Mouse (Mus musculus): ENCODE results near the gene Clip3.

Gene Clip3

DNA sequence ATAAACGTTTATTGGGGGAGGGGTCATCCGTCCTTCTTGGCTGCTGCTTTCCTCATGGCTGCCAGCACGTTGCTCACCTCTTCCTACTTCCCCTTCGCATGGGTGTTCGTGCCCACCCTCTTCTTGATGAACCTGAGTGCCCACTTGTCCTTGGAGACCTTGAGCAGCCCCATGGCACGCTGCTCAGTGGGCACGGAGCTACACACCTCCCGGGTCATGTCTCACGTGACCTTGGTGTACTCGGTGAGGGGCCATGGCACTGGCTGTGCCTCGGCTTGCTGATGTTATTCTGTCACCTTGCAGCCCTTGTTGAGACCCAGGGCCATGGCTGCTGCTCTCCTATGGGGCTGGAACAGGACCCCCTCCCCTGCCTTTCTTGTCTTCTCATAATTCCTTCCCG, 18.6 kb downstream of the Clip3 start:
- Histone ChIP-seq H3K27me3 (ENCODE audit: control insufficient read depth, insufficient read depth, low read length, poor library complexity, severe bottlenecking) (no peaks in the 10 kb centered on the region), H3K36me3 (ENCODE audit: control insufficient read depth, insufficient read depth, low read length, poor library complexity, severe bottlenecking) (no peaks in the 10 kb centered on the region)
- no peak for DNase-seq (ENCODE audit: low read depth, low spot score)

DNA sequence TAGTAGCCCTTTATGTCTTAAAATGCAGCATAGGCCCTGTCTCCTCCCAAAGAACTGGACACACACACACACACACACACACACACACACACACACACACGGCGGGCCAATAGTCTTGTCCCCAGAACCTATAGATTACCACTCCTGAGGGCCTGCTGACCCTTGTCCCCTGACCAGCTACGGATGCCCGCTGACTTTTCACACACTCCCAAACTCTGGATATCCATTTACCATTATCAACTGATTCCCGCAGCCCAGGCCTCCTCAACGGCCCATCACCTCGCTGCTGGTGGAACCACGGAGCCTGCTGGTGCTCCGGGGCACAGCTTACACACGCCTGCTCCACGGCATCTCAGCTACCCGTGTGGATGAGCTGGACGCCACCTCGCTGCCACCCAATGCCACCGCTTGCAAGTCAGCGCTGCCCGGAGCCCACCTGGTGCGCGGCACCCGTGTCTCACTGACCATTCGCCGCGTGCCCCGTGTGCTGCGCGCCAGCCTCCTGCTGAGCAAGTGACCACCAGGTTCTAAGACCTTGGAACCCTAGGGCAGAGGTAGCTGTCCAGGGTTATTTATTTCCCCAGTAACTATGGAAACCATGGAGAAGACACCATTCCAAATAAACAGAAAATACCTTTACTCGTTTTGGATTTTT, 22.3 kb downstream of the Clip3 start:
- H3K36me3 ChIP-seq (ENCODE audit: control insufficient read depth, insufficient read depth, low read length, poor library complexity, severe bottlenecking), result no peaks in the 10 kb centered on the region
- DNase-seq (ENCODE audit: low read depth, low spot score), result no peak
- H3K27me3 ChIP-seq (ENCODE audit: control insufficient read depth, insufficient read depth, low read length, poor library complexity, severe bottlenecking), result no peaks in the 10 kb centered on the region

DNA sequence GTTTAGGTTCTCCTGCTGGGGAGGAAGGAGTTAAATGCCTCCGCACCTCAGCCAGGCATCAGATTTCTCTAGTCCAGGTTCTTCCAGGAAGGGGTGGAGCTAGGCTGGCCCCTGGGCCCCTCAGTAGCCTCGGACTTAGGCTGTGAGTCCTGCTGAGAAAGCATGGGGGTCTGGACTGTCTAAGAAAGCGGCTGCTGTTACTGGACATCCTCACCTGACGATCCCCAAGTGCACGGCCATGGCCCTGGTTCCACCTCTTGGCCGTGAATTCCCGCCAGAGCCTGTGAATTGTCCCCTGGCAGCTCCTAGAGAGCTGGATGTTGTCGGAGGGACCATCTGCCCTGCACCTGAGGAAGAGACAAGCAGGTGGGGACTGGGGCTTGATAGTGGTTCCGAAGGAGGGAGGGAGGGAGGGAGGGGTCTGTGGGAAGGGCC, 23.2 kb downstream of the Clip3 start, which contains the start of gene Syne4:
Gene Syne4 (plus strand): TSS at position 87 of the 435 bp plus-strand sequence.
- no peaks in the 10 kb centered on the region for H3K27me3 ChIP-seq (ENCODE audit: control insufficient read depth, insufficient read depth, low read length, poor library complexity, severe bottlenecking)
- no peaks in the 10 kb centered on the region for H3K36me3 ChIP-seq (ENCODE audit: control insufficient read depth, insufficient read depth, low read length, poor library complexity, severe bottlenecking)
- DNase-seq (ENCODE audit: low read depth, low spot score), result no peak

DNA sequence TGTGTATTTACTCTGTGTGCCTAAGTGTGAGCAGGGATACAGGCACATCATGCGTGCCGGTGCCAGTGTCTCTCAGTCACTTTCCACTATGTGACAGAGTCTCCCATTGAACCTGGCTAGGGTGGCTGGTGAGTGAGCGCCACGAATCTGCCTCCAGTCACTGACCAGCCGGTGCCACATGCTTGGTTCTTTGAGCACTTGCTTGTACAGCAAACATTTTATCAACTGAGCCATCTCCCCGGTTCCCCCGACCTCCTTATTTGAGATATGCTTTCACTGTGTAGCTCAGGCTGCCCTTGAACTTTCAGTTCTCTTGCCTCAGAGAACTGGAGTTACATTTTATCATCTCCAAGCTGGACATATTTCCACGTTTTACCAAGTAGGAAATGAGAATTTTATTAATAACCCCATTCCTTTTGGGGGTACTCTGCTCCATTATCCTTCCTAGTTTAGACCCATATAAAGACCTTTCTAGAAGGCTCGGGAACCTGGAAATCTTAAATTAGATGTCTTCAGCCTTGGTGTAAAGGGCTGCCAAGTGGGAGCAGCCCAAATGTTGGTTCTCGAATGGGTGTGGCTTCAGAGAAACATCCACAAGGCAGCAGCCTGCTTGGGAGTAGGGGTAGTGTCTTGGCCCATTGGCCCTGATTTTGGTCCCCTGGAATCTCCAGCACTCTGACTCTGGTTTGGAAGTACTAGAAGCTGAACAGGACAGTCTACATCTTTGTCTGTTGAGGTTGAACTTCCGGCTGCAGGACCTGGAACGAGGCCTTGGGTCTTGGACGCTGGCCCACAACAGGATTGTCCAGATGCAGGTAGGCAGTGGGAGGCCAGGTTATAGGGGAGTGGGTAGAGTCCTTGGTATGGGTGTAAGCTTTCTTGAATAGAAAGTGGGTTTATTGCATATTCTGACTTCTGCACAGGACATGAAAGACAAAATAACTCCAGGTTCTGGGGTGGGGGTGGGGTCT, 24.3 kb downstream of the Clip3 start:
- no peak for DNase-seq (ENCODE audit: low read depth, low spot score)
- Histone ChIP-seq H3K36me3 (ENCODE audit: control insufficient read depth, insufficient read depth, low read length, poor library complexity, severe bottlenecking) (no peaks in the 10 kb centered on the region), H3K27me3 (ENCODE audit: control insufficient read depth, insufficient read depth, low read length, poor library complexity, severe bottlenecking) (no peaks in the 10 kb centered on the region)

DNA sequence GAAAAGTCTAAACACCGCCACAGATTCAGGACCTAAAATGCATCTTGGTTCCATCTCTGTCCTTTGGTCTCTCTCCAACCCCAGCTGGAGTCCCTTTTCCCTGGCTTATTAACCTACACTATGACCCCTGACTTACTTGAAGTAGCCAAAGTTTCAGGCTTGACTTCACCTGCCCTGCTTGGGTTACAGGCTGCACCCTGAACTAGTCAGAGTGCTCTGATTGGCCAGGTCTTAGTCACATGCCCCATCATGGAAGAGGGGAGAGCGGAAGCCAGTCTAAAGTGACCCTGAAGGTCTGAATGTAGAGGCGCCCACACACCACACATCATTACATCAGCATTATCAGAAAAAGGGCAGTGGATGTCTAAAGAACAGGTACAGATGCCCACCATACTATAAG, 26.6 kb downstream of the Clip3 start:
- DNase-seq (ENCODE audit: low read depth, low spot score), result no peak
- Histone ChIP-seq H3K36me3 (ENCODE audit: control insufficient read depth, insufficient read depth, low read length, poor library complexity, severe bottlenecking) (no peaks in the 10 kb centered on the region), H3K27me3 (ENCODE audit: control insufficient read depth, insufficient read depth, low read length, poor library complexity, severe bottlenecking) (no peaks in the 10 kb centered on the region)

DNA sequence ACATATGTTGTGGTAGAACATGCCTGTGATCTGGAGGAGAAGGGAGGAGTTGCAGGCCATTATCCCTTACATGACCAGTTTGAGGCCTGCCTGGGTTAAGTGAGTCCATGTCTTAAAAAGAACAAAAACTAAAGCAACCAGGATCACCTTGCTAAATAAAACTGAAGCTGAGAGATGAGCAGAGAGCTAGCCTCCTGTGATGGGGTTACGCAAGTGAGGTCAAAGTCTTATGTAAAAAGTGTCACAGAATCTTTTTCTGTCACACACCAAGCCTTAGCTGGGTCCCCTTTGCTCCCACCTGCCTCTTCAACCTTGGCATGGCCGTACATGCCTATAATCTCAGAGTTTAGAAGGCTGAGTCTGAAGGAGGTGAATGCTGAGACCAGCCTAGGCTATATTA, 29.4 kb downstream of the Clip3 start:
- no peak for DNase-seq (ENCODE audit: low read depth, low spot score)
- Histone ChIP-seq H3K27me3 (ENCODE audit: control insufficient read depth, insufficient read depth, low read length, poor library complexity, severe bottlenecking) (no peaks in the 10 kb centered on the region), H3K36me3 (ENCODE audit: control insufficient read depth, insufficient read depth, low read length, poor library complexity, severe bottlenecking) (no peaks in the 10 kb centered on the region)

DNA sequence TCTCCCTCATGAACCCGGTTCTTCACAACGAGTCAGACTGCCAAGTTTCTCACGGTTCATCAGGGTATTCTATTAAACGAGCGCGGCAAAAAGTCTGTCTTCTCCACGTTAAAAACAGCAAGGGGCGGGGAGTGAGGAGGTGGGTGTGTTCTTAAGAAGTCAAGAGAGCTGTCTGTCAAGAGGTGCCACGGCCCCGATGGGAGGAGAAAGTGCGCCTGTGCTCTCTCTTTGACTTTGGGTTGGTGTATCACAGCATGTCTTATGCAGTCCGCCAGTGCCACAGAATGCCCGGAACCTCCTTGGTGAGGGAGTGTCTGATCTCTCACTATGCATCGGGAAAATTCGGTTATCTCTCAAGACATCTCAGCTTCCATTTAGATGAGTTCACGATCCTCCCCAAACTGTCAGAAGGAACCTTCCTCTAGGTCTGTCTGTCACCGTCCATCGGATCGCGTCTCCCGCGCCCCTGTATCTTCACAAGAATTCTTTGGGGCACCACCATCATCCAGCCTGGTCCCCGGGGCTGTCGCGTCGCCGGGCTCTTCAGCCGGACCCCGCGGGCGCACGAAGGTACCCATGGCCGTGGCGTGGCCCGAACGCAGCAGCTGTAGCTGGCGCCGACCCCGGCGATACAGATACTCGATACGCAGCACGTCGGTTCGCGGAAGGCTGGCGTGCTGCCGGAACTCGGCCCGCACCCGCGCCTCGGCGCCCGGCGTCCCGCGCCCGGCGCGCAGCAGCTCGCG, 30.2 kb downstream of the Clip3 start, which contains the start of gene E130208F15Rik:
Gene E130208F15Rik (plus strand): TSS at position 202 of the 746 bp plus-strand sequence.
- H3K27me3 ChIP-seq (ENCODE audit: control insufficient read depth, insufficient read depth, low read length, poor library complexity, severe bottlenecking), result no peaks in the 10 kb centered on the region
- no peaks in the 10 kb centered on the region for H3K36me3 ChIP-seq (ENCODE audit: control insufficient read depth, insufficient read depth, low read length, poor library complexity, severe bottlenecking)
- DNase-seq (ENCODE audit: low read depth, low spot score), result peak; percentile 81

DNA sequence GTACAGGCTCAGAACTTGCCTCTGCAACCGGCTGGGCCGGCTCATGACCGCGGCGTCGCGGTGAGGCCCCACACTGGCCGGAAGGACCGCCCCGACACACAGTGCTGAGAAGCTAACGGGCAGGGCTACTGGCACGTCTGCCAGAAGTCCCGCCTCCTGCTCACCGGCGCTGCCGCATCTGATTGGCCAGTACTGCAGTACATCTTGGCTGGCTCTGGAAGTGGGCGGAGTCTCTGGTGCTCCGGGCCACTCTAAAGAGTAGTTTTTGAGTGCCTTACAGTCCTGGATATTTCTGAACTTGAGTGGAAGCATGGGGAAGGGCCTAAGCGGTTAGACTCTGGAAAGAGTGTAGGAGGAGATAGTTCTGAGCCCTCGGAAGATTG, 30.7 kb downstream of the Clip3 start:
- peak; percentile 98 for DNase-seq (ENCODE audit: low read depth, low spot score)
- H3K27me3 ChIP-seq (ENCODE audit: control insufficient read depth, insufficient read depth, low read length, poor library complexity, severe bottlenecking), result no peaks in the 10 kb centered on the region
- H3K36me3 ChIP-seq (ENCODE audit: control insufficient read depth, insufficient read depth, low read length, poor library complexity, severe bottlenecking), result no peaks in the 10 kb centered on the region

DNA sequence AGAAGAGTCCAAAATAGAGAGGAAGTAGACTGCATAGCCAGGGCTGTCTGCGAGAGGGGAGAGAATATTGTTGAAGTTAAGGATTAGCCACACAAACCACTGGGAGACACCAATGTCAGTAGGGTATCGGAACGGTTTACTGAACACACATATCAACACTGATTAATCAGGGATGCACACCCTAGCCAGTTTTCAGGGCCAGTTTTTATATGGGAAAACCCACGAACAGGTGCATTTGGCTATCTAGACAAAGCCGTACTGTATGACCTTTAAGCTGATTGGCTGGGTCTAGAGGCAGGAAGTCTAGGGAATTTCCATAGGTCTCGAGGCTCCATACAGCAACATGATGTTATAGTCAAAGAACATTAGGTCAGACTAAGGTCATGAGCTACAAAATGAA, 31.3 kb downstream of the Clip3 start:
- DNase-seq (ENCODE audit: low read depth, low spot score), result peak; percentile 80
- Histone ChIP-seq H3K36me3 (ENCODE audit: control insufficient read depth, insufficient read depth, low read length, poor library complexity, severe bottlenecking) (no peaks in the 10 kb centered on the region), H3K27me3 (ENCODE audit: control insufficient read depth, insufficient read depth, low read length, poor library complexity, severe bottlenecking) (no peaks in the 10 kb centered on the region)

DNA sequence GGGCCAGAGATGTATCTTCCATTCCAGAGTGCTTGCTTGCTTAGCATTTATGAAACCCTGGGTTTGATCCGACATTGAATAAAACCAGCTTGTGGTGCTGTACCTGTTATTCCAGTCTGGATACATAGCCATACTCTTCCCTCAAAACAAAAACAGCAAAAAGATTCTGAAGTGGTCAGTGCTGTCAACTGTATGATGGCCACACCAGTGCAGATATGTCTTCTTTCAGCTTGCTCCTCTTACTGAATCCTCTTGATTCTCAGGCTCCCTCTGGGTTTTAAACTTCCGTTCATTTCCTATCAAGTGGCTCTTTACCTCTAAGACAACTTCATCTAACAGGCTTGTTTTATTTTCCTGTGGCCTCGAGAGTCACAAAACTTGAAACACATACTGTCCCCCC, 32.3 kb downstream of the Clip3 start, which contains the start of gene Sdhaf1:
Gene Sdhaf1 (minus strand): TSS at position 101 of the 400 bp plus-strand sequence.
- no peaks in the 10 kb centered on the region for H3K36me3 ChIP-seq (ENCODE audit: control insufficient read depth, insufficient read depth, low read length, poor library complexity, severe bottlenecking)
- no peaks in the 10 kb centered on the region for H3K27me3 ChIP-seq (ENCODE audit: control insufficient read depth, insufficient read depth, low read length, poor library complexity, severe bottlenecking)
- no peak for DNase-seq (ENCODE audit: low read depth, low spot score)

DNA sequence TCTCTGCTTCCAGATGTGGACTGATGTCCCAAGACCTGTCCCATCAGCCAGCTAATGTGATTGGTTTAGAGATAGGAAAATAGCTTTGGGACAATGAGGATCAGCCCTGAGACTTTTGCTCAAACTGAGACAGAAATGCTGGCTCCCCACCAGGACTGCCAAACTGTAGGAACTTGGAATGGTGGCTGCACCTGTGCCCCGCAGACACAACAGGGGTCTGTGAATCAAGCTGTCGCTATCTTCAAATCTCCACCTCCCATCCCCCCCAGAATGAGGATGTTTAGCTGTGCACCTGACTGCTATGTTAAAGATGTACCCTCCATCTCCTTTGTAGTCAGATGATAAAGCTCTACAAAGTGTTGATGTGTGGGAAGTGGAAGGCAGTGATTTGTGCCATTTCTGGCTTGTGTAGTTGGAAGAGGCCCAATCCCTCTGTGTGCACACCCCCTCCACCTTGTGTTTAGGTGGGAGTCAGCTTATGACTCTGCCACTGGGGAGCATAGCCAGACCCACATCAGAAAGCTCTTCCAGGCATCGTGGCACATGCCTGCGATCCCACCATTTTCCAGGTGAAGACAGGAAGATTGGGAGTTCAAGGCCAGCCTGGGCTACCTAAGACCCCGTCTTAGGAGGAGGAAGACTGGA, 32.9 kb downstream of the Clip3 start:
- DNase-seq (ENCODE audit: low read depth, low spot score), result no peak
- Histone ChIP-seq H3K27me3 (ENCODE audit: control insufficient read depth, insufficient read depth, low read length, poor library complexity, severe bottlenecking) (no peaks in the 10 kb centered on the region), H3K36me3 (ENCODE audit: control insufficient read depth, insufficient read depth, low read length, poor library complexity, severe bottlenecking) (no peaks in the 10 kb centered on the region)

DNA sequence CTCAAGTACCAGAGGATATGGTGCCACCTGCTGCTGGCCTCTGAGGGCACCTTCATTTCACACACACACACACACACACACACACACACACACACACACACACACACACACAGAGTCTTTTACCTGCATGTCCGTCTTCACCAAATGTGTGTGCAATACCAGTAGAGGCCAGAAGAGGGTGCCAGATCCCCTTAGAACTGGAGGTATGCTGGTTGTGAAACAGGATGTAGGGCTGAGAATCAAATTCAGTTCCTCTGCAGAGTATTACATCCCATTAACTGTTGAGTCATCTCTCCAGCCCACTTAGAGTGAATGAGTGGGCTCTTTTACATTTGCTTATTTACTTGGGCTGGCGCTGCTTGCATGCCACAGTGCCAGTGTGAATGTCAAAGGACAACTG, 33.8 kb downstream of the Clip3 start:
- peak; percentile 88 for DNase-seq (ENCODE audit: low read depth, low spot score)
- H3K36me3 ChIP-seq (ENCODE audit: control insufficient read depth, insufficient read depth, low read length, poor library complexity, severe bottlenecking), result no peaks in the 10 kb centered on the region
- no peaks in the 10 kb centered on the region for H3K27me3 ChIP-seq (ENCODE audit: control insufficient read depth, insufficient read depth, low read length, poor library complexity, severe bottlenecking)

DNA sequence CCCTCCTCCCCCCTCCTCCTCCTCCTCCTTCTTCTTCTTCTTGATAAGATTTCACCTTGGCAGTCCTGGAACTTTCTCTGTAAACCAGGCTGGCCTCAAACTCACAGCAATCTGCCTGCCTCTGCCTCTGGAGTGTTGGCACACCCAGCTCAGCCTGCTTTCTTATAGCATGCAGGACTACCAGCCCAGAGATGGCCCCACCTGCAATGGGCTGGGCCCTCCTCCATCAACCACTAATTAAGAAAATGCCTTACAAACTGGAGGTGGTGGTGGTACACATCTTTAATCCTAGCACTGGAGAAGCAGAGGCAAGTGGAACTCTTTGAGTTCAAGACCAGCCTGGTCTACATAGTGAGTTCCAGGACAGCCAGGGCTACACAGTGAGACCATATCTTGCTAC, 34.9 kb downstream of the Clip3 start:
- no peak for DNase-seq (ENCODE audit: low read depth, low spot score)
- Histone ChIP-seq H3K36me3 (ENCODE audit: control insufficient read depth, insufficient read depth, low read length, poor library complexity, severe bottlenecking) (no peaks in the 10 kb centered on the region), H3K27me3 (ENCODE audit: control insufficient read depth, insufficient read depth, low read length, poor library complexity, severe bottlenecking) (no peaks in the 10 kb centered on the region)

DNA sequence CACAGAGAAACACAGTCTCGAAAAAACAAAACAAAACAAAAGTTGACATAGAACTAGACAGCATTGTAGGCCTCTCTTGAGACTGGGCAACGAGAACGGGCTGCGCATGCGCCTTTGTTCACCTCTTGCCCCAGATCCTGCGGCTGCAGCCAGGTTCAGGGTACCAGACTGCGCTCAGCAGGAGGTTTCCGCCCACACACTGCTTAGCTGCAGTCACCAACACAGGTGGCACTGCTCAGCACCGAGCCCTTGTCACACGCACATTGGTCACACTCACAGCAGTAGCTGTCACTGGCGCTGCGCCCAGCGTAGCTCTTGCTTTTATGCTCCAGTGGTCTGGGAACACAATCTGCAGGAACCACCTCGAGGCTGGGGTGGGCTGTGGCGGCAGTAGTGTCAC, 35.6 kb downstream of the Clip3 start:
- Histone ChIP-seq H3K36me3 (ENCODE audit: control insufficient read depth, insufficient read depth, low read length, poor library complexity, severe bottlenecking) (no peaks in the 10 kb centered on the region), H3K27me3 (ENCODE audit: control insufficient read depth, insufficient read depth, low read length, poor library complexity, severe bottlenecking) (no peaks in the 10 kb centered on the region)
- peak; percentile 69 for DNase-seq (ENCODE audit: low read depth, low spot score)

All from splenic B cell, adult 2 months (primary cell).